Mouse (Mus musculus) intestine, postnatal 0 days (tissue): ENCODE measurements around the gene Tmem189. TPM values are rescaled to one million over a fixed set of nuclear protein-coding genes. Genes with fewer than 3 reads are reported as not detected.

Experiments used
- ATAC-seq: fragments of 200-750 bp; cut with Nextera tagmentation; 2 replicates; pipeline ENCODE4 v1.8.0; 2017; ENCODE audit warnings: mild to moderate bottlenecking, moderate TSS enrichment, moderate library complexity
- H3K27ac ChIP-seq: fragments of 300-500 bp; sonication (generic); 2 replicates; pipeline ENCODE4 v1.5.1; 2014; ENCODE audit warnings: mild to moderate bottlenecking, low read depth, low read length, moderate library complexity
- H3K27me3 ChIP-seq: fragments of 300-500 bp; sonication (generic); replicated peaks from 2 replicates; pipeline ENCODE4 v1.6.1; 2014; ENCODE audit warnings: low read length, mixed read lengths; ENCODE audit not compliant: control insufficient read depth, insufficient read depth
- H3K36me3 ChIP-seq: fragments of 300-500 bp; sonication (generic); 2 replicates; pipeline ENCODE4 v1.6.1; 2014; ENCODE audit warnings: mild to moderate bottlenecking, moderate library complexity; ENCODE audit not compliant: control insufficient read depth, insufficient read depth
- H3K4me1 ChIP-seq: fragments of 300-500 bp; sonication (generic); replicated peaks from 2 replicates; pipeline ENCODE4 v1.6.1; 2014; ENCODE audit warnings: antibody characterized with exemption, low read length, mixed read lengths; ENCODE audit not compliant: control insufficient read depth, insufficient read depth
- H3K4me2 ChIP-seq: fragments of 300-500 bp; sonication (generic); replicated peaks from 2 replicates; pipeline ENCODE4 v1.6.1; 2014; ENCODE audit warnings: low read depth, mild to moderate bottlenecking, moderate library complexity
- H3K4me3 ChIP-seq: fragments of 300-500 bp; sonication (generic); 2 replicates; pipeline ENCODE4 v1.5.1; 2014; ENCODE audit warnings: low read depth, low read length
- H3K9ac ChIP-seq: fragments of 300-500 bp; sonication (generic); 2 replicates; pipeline ENCODE4 v1.6.1; 2014; ENCODE audit warnings: mild to moderate bottlenecking, low read depth, low read length
- H3K9me3 ChIP-seq: fragments of 300-500 bp; sonication (generic); 2 replicates; pipeline ENCODE4 v1.6.1; 2016; ENCODE audit warnings: mixed run types; ENCODE audit not compliant: control insufficient read depth
- CTCF ChIP-seq: sonication (generic); IDR thresholded peaks from 2 replicates; pipeline ENCODE4 v1.5.1; 2016; ENCODE audit warnings: low read depth, mild to moderate bottlenecking, control low read depth, antibody characterized with exemption, moderate library complexity
- WGBS: fragments of 180-500 bp; shearing (Covaris S2); extraction: QIAGEN DNeasy Blood & Tissue Kit; methylation state at CpG from one replicate; pipeline ENCODE4 v1.1.7; 2014; 5-methylcytosine and 5-hydroxymethylcytosine counted together
- polyA plus RNA-seq: library from polyadenylated mRNA; unstranded; fragments of >200 nt; fragmentation: Nextera tagmentation; extraction: Ambion mirVana; gene quantifications from 2 replicates; pipeline ENCODE4 v1.2.1, GENCODE M21; 2015

The Tmem189 gene
- polyA plus RNA-seq, 1 experiment from 2014 or later, result 26.8 TPM

DNA sequence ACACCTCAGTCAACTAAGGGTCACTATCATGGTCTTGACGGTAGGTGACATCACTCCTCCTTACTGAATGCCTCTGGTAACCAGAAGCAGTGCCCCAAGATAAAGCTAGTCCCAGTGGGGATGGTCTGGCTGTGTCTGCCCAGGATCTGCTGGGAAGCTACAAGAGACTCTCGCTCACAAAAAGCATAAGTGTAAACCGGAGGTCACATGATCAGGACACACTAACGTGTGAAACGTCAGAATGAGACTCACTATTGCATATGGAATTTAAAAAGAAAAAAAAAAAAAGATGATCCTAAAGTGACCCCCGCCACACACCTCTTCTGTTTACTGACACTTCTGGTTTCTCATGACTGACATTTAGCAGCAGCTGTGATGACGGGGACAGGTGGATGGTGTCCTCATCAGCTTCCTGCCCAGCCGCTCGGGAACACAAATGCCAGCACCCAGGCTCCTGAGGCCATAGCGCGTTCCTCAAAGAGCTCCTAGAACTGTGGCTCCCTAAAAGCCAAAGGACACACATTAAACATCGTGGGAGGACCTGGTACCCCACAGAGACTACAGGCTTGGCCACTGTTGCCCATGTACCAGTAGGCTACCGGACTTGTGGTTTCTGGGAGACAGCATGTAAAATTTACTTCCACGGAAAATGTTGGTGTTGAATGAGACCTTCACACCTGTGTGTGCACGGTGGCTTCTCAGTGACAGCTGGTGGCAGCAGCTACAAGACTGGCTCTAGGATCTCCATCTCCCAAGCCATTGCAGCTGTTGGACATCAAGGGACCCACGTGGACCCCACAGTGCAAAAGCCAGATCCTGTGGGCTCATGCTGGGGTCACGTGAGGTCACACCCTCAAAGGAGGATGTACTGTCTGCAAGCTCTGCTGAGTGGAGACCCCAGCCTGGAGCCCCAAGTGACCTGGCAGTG lies 83.5 kb downstream of the Tmem189 start:
- Histone ChIP-seq H3K4me3 (no peak overlapping the region), H3K9me3 (no peaks in the 10 kb centered on the region), H3K9ac (no peak overlapping the region), H3K4me1 (no peaks in the 10 kb centered on the region), H3K27ac (no peak overlapping the region), H3K27me3 (no peaks in the 10 kb centered on the region), H3K4me2 (no peak overlapping the region), H3K36me3 (peaks cover 22% of the 10 kb centered on the region)
- WGBS, result 71% methylated on average over 17 of the region's 17 CpGs
- no peak for TF ChIP-seq CTCF
- ATAC-seq, result no peak

DNA sequence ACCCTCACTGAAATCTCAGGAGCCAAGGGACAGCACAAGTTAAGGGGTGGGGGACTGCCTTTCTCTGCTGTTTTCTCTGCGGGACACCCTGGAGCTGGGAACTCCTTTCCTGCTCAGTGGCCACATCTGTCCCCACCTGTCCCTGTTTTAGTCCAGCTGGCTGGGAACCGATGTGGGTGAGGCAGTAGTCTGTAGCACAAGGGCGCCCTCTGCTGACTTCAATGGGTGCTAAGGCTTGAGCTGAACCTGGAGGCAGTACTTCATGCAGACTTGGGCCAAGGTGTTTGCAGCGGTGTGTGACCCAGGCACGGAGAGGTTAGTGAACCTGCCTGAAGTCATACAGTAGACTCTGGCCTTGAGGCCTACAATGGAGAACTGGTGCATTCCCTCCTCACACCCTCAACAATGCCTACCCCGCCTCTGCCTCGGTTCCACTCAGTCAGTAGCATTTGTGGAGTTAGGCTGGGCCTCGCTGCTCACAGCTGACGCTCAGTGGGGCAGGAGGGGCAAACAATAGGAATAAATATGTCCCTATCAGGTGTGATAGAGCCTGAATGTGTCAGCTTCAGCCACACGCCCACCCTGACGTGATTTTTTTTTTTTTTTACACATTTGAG lies 84.3 kb downstream of the Tmem189 start:
- no peak overlapping the region for H3K4me2 ChIP-seq
- peaks cover 20% of the 10 kb centered on the region for H3K36me3 ChIP-seq
- no peak overlapping the region for H3K9ac ChIP-seq
- no peak overlapping the region for H3K4me3 ChIP-seq
- peak; percentile 75 for ATAC-seq
- 22% methylated on average over 11 of the region's 11 CpGs for WGBS
- H3K9me3 ChIP-seq, result no peaks in the 10 kb centered on the region
- no peaks in the 10 kb centered on the region for H3K4me1 ChIP-seq
- H3K27me3 ChIP-seq, result no peaks in the 10 kb centered on the region
- H3K27ac ChIP-seq, result no peak overlapping the region
- TF ChIP-seq CTCF, result peak; percentile 99

DNA sequence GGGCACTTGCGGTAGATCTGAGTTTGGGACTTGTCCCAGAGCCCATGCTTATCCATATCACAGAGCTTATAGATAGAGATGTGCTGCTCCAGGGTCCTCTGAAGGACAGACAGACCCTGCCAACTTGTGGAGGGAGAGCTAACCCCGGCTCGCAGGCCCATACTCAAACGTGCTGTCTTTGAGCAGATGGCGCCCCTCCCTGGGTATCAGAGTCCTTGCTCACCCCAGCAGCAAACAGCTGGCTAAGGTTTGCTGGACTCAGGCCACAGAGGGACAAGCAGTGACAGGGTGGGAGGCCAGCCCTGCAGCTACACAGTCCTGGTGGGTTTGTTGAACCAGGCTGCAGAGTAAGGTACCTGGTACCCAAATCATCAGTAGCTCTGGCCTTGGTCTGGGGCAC lies 86.6 kb downstream of the Tmem189 start:
- H3K4me3 ChIP-seq, result no peak overlapping the region
- H3K4me2 ChIP-seq, result no peak overlapping the region
- 62% methylated on average over 5 of the region's 5 CpGs for WGBS
- H3K27ac ChIP-seq, result no peak overlapping the region
- no peak overlapping the region for H3K9ac ChIP-seq
- no peaks in the 10 kb centered on the region for H3K4me1 ChIP-seq
- TF ChIP-seq CTCF, result peak; percentile 65
- no peak for ATAC-seq
- H3K36me3 ChIP-seq, result 0 out of 2 replicates have a peak, but pooled peaks cover 7% of the 10 kb centered on the region
- H3K9me3 ChIP-seq, result no peaks in the 10 kb centered on the region
- H3K27me3 ChIP-seq, result no peaks in the 10 kb centered on the region

GRCm38 (mm10) chr2:167602364-167602763 lies 87.3 kb downstream of the Tmem189 start:
- Histone ChIP-seq H3K4me3 (no peak overlapping the region), H3K27me3 (no peaks in the 10 kb centered on the region), H3K9me3 (no peaks in the 10 kb centered on the region), H3K27ac (no peak overlapping the region), H3K9ac (no peak overlapping the region), H3K4me1 (no peaks in the 10 kb centered on the region), H3K4me2 (no peak overlapping the region), H3K36me3 (0 out of 2 replicates have a peak, but pooled peaks cover 5% of the 10 kb centered on the region)
- 82% methylated on average over 2 of the region's 2 CpGs for WGBS
- no peak for ATAC-seq
- TF ChIP-seq CTCF, result no peak

GRCm38 (mm10) chr2:167600481-167600995 lies 89.1 kb downstream of the Tmem189 start:
- peaks cover 3% of the 10 kb centered on the region; the same call in 1 of the 2 replicates for H3K27me3 ChIP-seq
- TF ChIP-seq CTCF, result no peak
- no peaks in the 10 kb centered on the region for H3K9me3 ChIP-seq
- no peak overlapping the region for H3K4me3 ChIP-seq
- 75% methylated on average over 8 of the region's 8 CpGs for WGBS
- H3K36me3 ChIP-seq, result no peaks in the 10 kb centered on the region
- no peak overlapping the region for H3K4me2 ChIP-seq
- no peak overlapping the region for H3K27ac ChIP-seq
- no peaks in the 10 kb centered on the region for H3K4me1 ChIP-seq
- ATAC-seq, result no peak
- H3K9ac ChIP-seq, result no peak overlapping the region

GRCm38 (mm10) chr2:167599917-167600316 lies 89.7 kb downstream of the Tmem189 start:
- no peak for TF ChIP-seq CTCF
- Histone ChIP-seq H3K4me1 (no peaks in the 10 kb centered on the region), H3K27ac (no peak overlapping the region)

More at GRCm38 (mm10) chr2:167599917-167600316, 89.7 kb downstream of the Tmem189 start:
- no peak for ATAC-seq
- Histone ChIP-seq H3K4me2 (no peak overlapping the region), H3K9ac (no peak overlapping the region), H3K4me3 (no peak overlapping the region), H3K36me3 (no peaks in the 10 kb centered on the region), H3K27me3 (peaks cover 3% of the 10 kb centered on the region; the same call in 1 of the 2 replicates), H3K9me3 (no peaks in the 10 kb centered on the region)
- 63% methylated on average over 6 of the region's 6 CpGs for WGBS
